Mouse (Mus musculus): ENCODE results near the gene Gm45062. TPM values are rescaled to one million over a fixed set of nuclear protein-coding genes. Genes with fewer than 3 reads are reported as not detected.

The Gm45062 gene
- polyA plus RNA-seq, 1 experiment from 2014 or later, result 9.1 TPM

DNA sequence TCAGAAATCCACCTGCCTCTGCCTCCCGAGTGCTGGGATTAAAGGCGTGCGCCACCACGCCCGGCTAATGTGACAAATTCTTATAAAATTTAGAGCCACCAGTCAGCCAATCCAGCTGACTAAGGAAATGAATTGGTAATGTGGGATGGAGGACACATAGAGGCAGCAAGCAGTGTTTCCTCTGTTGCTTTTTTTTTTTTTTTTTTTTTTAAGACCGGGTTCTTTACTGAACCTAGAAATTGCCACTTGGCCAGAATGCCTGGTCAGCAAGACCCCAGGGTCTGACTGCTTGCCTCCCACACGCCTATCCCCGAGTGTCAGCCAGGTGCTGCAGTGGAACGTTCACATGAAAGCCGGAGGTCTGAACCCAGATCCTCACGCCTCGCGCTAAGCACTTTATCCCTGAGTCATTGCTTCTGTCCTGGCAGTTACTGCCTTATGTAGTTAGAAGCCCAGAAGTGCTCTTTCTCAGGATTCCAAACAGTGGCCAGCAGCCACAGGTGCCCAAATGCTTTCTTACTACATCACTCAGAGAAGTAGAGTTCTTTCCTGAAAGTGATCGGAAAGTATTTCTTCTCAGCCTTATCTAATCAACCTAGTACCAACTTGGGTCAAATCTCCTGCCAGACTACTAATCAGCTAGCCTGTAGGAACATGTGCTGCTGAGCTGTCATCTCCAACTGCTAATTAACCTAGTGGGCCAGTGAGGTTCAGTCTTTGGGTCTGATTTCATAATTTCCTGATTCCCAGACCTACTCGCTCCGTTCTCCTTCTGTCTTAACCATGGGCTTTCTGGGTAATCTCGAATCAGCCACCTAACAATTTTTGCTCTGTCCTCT lies 225.4 kb downstream of the Gm45062 start:
- no peak overlapping the region for H3K27ac ChIP-seq
- no peaks in the 10 kb centered on the region for H3K27me3 ChIP-seq (ENCODE audit: insufficient read depth, poor library complexity, severe bottlenecking)
- H3K36me3 ChIP-seq, result no peaks in the 10 kb centered on the region
- DNase-seq (ENCODE audit: low spot score), result no peak
- H3K9me3 ChIP-seq, result no peaks in the 10 kb centered on the region
- peaks cover 24% of the 10 kb centered on the region; the same call in 1 of the 2 replicates for H3K4me1 ChIP-seq
- 74% methylated on average over 17 of the region's 17 CpGs for WGBS
- H3K4me3 ChIP-seq, result no peak overlapping the region

DNA sequence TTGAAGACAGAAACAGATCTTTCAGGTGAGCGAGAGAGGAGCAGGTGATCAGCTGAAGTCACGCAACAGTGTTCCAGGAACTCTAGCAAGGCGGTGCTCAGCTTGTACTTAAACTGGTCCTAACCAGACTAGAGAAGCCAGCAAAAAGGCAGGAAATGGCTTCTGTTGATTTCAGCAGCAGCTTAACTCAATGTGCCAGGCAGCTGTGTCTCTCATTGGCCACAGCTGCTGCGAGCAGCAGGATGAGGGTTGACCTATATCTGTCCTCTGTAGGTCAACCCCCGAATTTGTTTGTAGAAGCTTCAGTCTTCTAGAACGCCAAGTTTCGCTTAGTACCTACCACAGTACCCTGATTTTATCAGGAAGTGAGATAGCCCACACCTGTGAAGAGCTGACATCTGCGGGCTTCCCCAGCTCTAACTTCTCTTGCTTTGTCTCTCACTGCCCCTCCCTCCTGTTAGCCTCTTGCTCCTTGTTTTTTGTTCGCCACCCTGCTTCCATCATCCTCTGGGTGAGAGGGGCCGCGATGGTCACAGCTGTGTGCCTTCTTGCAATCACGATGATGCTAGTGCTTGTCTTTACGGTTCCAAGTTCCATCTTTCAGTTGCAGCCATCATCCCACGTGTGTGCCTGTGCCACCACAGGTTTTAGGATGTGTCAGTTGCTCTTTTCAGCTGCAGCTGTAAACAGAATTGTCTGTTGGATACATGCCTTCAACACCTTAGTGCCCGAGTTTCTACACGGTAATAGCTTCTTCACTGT lies 226.3 kb downstream of the Gm45062 start:
- DNase-seq (ENCODE audit: low spot score), result no peak
- 75% methylated on average over 16 of the region's 16 CpGs for WGBS
- H3K27me3 ChIP-seq (ENCODE audit: insufficient read depth, poor library complexity, severe bottlenecking), result no peaks in the 10 kb centered on the region
- H3K9me3 ChIP-seq, result no peaks in the 10 kb centered on the region
- no peaks in the 10 kb centered on the region for H3K36me3 ChIP-seq
- H3K4me1 ChIP-seq, result peaks cover 24% of the 10 kb centered on the region; the same call in 1 of the 2 replicates
- H3K27ac ChIP-seq, result peak overlapping the region; percentile 60; the same call in 1 of the 2 replicates
- H3K4me3 ChIP-seq, result no peak overlapping the region

DNA sequence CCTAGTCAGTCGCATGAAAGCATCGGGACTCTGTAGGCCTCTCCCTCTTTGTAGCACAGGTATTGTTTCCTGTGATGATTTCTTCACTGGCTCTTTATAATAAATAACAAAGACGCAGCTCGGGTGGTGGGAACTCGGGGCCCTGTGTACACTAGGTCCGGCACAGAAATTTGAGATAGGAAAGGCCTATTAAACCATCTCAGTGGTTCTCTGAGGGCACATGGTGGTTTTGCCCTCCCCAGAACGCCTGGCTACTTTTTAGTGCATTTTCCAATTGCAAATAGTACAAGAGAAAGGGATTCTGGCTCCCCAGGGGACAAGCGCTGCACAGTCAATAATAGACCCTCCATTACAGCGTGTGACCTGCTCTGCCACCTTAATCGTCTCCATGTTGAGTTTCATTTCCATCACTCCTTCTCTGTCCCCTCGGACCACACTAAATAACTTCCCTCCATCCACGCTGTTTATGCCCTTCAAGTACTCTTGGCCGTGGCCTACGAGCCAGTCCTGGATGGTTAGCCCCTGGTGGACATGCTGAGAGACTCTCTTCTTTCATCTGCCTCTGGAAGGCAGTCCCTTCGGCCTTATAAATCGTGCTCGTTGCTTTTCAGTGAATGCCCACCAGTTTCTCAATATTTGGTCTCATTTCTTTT lies 227.3 kb downstream of the Gm45062 start:
- no peak overlapping the region for H3K4me3 ChIP-seq
- no peaks in the 10 kb centered on the region for H3K36me3 ChIP-seq
- no peak overlapping the region for H3K27ac ChIP-seq
- peaks cover 24% of the 10 kb centered on the region; the same call in 1 of the 2 replicates for H3K4me1 ChIP-seq
- WGBS, result 89% methylated on average over 17 of the region's 17 CpGs
- no peak for DNase-seq (ENCODE audit: low spot score)
- no peaks in the 10 kb centered on the region for H3K9me3 ChIP-seq
- no peaks in the 10 kb centered on the region for H3K27me3 ChIP-seq (ENCODE audit: insufficient read depth, poor library complexity, severe bottlenecking)

DNA sequence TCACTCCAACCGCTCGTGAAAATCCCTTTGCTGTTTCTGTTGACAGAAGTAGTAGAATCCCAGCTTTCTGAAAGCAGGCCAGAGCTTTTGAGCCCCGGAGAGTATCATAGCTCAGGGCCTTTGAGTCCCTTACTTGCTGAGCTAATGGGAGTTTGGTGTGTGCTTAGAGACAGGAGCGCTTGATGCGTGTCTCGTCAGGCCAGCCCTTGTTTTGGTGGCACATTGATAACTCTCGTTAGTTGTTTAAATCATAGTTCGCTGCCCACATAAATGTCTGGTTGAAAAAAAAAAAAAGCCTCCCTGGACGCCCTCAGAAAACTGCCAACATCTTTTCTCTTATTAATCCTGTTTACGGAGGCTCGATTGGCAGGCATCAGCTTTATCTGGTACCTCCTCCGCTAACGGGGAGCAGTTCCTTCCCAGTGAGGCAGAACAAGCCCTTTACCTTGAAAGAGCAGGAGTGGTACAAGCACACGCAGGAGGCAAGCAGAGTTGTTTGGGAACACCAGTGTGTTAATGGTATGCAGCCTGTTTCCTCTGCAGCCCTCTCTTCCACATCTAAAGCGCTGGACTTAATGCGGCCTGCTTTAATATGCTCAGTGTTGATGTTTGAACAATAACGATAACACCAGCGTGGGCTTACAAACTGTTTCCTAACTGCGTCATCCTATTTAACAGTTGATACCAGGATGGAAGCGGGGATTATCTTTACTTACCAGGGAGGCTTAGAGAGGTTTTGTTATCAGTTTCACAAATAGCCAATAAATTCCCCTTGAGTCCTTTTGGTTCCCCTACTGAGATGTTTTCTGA lies 228.0 kb downstream of the Gm45062 start:
- no peak overlapping the region for H3K27ac ChIP-seq
- peaks cover 24% of the 10 kb centered on the region; the same call in 1 of the 2 replicates for H3K4me1 ChIP-seq
- no peaks in the 10 kb centered on the region for H3K36me3 ChIP-seq
- no peak for DNase-seq (ENCODE audit: low spot score)
- H3K4me3 ChIP-seq, result no peak overlapping the region
- no peaks in the 10 kb centered on the region for H3K27me3 ChIP-seq (ENCODE audit: insufficient read depth, poor library complexity, severe bottlenecking)
- H3K9me3 ChIP-seq, result no peaks in the 10 kb centered on the region
- WGBS, result 45% methylated on average over 20 of the region's 20 CpGs

DNA sequence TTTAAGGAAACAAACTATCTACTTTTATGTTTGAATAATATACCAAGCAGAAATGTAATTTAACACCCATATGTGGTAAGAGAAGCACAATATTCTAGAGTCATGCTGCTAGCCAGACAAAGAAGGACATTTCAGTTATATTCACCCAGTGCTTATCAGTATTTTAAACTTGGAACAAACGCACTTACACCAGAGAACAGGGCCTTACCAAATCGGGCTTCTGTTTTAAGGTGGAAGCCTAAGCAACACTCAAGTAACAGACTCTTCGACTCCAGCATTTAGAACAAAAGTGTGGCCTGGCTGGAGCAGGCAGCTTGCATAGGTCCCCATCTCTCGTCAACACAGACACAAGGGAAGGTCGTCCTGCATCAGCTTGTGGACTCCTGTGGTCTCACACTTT lies 229.0 kb downstream of the Gm45062 start:
- H3K4me1 ChIP-seq, result peaks cover 24% of the 10 kb centered on the region; the same call in 1 of the 2 replicates
- no peaks in the 10 kb centered on the region for H3K36me3 ChIP-seq
- no peak for DNase-seq (ENCODE audit: low spot score)
- peak overlapping the region; percentile 47; the same call in 1 of the 2 replicates for H3K27ac ChIP-seq
- H3K9me3 ChIP-seq, result no peaks in the 10 kb centered on the region
- WGBS, result 28% methylated on average over 5 of the region's 5 CpGs
- no peaks in the 10 kb centered on the region for H3K27me3 ChIP-seq (ENCODE audit: insufficient read depth, poor library complexity, severe bottlenecking)
- no peak overlapping the region for H3K4me3 ChIP-seq

DNA sequence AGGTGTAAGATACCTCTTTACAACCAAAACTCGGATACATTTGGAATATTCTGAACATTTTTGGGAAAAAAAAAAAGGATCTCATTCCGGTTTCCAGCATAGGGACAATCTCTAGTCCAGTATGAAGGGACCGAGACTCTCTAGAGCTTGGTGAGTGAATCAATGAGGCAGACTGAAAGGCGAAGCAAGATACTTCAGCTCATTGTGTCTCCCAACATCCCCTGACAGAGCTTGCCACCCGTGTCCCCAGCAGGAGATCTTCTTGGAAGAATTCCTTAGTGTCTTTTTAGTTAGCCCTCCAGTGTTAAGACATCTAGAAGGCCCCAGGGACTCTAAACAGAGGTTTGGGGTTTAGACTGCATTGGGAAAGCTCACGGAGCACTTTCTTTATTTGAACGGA lies 230.0 kb downstream of the Gm45062 start:
- no peaks in the 10 kb centered on the region for H3K9me3 ChIP-seq
- DNase-seq (ENCODE audit: low spot score), result no peak
- H3K4me1 ChIP-seq, result peaks cover 24% of the 10 kb centered on the region; the same call in 1 of the 2 replicates
- H3K36me3 ChIP-seq, result no peaks in the 10 kb centered on the region
- H3K27ac ChIP-seq, result no peak overlapping the region
- H3K4me3 ChIP-seq, result no peak overlapping the region
- H3K27me3 ChIP-seq (ENCODE audit: insufficient read depth, poor library complexity, severe bottlenecking), result no peaks in the 10 kb centered on the region
- WGBS, result 79% methylated on average over 7 of the region's 7 CpGs

DNA sequence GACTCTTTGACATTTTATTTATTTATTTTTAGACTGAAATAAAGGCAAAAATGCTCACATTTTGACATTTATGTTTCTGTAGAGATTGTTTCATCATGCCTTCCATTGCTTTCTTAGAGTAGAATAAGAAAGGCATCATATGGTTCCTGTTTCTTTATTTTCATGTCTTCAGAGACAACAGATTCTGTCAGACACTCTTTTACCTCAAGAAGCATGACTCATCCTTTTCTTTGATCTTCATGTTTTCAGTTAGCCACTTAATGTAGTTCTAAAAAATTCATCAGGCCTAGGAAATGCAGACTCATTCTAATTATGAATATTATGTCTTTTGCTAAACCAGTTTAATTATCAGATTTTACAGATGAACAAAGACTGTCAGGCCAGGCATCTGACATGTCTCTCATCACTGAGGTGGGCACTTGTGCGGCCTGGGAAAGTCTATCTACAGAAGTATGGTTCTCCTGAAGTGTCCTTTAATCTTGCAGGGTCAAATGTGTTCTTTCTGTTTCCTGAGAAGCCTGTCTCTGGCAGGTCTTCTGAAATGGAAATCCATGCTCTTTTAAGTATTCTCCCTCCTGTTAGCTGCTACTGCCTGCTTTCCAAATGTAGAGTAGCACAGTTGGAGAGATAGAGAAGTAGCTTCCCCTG lies 230.8 kb downstream of the Gm45062 start:
- no peaks in the 10 kb centered on the region for H3K27me3 ChIP-seq (ENCODE audit: insufficient read depth, poor library complexity, severe bottlenecking)
- H3K4me1 ChIP-seq, result peaks cover 19% of the 10 kb centered on the region; the same call in 1 of the 2 replicates
- H3K36me3 ChIP-seq, result no peaks in the 10 kb centered on the region
- H3K4me3 ChIP-seq, result no peak overlapping the region
- no peak for DNase-seq (ENCODE audit: low spot score)
- H3K9me3 ChIP-seq, result no peaks in the 10 kb centered on the region
- H3K27ac ChIP-seq, result no peak overlapping the region
- 66% methylated on average over 1 of the region's 1 CpGs for WGBS

DNA sequence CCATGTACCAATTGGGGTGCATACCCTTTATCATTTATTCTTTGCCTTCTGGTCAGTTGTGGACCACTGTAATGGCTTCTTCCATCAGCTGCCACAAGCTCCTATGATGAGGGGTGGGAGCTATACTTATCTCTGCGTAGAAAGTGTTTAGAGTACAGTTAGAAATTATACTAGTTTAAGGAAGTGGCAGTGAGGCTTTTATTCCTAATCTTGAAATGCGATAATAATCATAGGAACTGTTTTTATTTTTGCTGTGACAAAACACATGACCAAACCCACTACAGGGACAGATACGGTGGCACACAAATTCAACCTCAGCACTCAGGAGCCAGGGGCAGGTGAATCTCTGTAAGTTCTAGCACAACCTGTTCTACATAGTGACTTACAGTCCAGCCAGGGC lies 233.0 kb downstream of the Gm45062 start:
- DNase-seq (ENCODE audit: low spot score), result no peak
- Histone ChIP-seq H3K27ac (no peak overlapping the region), H3K9me3 (no peaks in the 10 kb centered on the region), H3K27me3 (ENCODE audit: insufficient read depth, poor library complexity, severe bottlenecking) (no peaks in the 10 kb centered on the region), H3K36me3 (no peaks in the 10 kb centered on the region), H3K4me1 (peaks cover 12% of the 10 kb centered on the region; the same call in 1 of the 2 replicates), H3K4me3 (no peak overlapping the region)
- WGBS, result 92% methylated on average over 3 of the region's 3 CpGs

DNA sequence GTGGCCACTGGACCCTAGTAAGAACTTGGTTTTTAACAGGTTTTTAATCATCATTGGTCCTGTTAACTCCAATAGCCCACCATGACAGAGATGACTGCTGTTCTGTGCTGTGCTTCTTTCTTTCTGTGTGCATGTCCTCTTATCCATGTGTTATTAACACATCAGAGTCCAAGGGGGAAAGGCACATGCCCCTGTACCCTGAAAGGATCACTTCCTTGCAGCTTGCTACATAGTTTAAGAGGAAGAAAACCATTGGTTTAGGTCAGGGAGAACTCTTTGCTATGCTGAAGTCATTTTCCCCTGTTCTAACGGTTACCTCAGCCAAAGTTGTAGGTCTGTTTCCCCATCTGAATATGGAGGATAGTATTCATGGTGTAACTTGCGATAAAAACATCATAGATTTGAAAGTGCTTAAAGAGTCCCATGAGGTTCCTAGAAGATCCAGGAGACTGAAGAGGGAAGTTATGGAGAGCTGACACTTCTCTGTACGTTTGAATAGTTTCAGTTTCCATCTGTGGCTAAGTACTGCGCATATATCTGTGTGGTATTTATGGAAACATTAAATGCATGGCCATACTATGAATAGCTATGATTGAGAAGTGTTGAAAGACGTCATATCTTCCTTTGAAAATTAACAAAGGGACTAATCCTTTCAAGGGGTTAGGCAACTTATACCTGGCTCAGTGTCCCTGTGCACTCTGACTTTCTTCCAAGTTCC lies 236.0 kb downstream of the Gm45062 start:
- H3K4me3 ChIP-seq, result no peak overlapping the region
- H3K27ac ChIP-seq, result no peak overlapping the region
- DNase-seq (ENCODE audit: low spot score), result no peak
- H3K36me3 ChIP-seq, result no peaks in the 10 kb centered on the region
- H3K4me1 ChIP-seq, result no peaks in the 10 kb centered on the region
- no peaks in the 10 kb centered on the region for H3K27me3 ChIP-seq (ENCODE audit: insufficient read depth, poor library complexity, severe bottlenecking)
- WGBS, result 78% methylated on average over 5 of the region's 5 CpGs
- no peaks in the 10 kb centered on the region for H3K9me3 ChIP-seq

DNA sequence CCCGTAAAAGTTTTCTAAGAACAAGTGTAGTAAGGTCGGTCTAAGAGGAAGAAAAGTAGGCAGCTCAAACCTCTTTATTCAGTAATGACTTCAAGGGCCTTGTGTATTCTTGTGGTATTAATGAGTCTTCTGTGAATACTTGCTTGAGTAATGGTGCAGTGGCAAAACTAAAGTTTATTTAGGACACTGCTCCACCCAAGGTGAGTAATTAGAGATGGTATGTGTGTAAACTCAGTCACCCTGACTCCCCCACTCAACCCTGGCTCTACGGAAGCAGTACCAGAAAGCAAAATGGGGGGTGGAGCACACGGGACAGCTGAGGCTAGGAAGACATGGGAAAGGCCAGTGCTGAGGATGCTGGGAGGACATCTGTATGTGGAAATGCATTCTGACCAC lies 236.6 kb downstream of the Gm45062 start:
- no peaks in the 10 kb centered on the region for H3K27me3 ChIP-seq (ENCODE audit: insufficient read depth, poor library complexity, severe bottlenecking)
- H3K4me3 ChIP-seq, result no peak overlapping the region
- no peaks in the 10 kb centered on the region for H3K9me3 ChIP-seq
- DNase-seq (ENCODE audit: low spot score), result no peak
- no peaks in the 10 kb centered on the region for H3K36me3 ChIP-seq
- WGBS, result 74% methylated on average over 4 of the region's 4 CpGs
- H3K27ac ChIP-seq, result no peak overlapping the region
- no peaks in the 10 kb centered on the region for H3K4me1 ChIP-seq

DNA sequence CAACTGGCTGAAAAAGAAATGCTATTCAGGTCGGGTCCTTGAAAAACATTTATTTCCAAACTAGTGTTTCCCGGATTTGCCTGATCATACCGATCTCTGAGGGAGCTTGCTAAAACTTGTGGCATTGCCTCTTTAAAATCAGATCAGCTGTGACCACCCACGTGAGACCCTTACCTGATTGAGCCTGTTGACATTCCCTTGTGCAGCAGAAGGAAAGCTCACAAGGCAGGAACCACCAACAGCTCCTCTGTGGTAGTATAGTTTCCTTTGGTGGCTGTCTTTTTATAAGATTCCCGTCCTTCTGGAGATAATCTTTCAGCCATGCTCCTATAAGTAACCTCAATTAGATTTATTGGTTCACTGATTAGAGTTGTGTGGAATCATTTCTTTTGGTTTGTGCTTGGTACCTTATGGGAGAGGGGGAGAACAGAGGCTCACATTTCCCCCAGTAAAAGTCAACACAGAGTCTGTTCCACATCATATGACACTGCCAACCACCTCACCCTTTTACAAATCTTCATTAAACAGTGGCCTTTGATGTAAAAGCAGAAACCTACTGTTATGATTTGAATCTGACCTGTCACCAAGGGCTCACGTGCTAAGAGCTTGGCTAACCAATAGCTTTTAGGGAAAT lies 238.1 kb downstream of the Gm45062 start:
- H3K9me3 ChIP-seq, result no peaks in the 10 kb centered on the region
- H3K36me3 ChIP-seq, result no peaks in the 10 kb centered on the region
- H3K27ac ChIP-seq, result no peak overlapping the region
- H3K4me1 ChIP-seq, result no peaks in the 10 kb centered on the region
- DNase-seq (ENCODE audit: low spot score), result no peak
- WGBS, result 71% methylated on average over 6 of the region's 6 CpGs
- no peak overlapping the region for H3K4me3 ChIP-seq
- H3K27me3 ChIP-seq (ENCODE audit: insufficient read depth, poor library complexity, severe bottlenecking), result no peaks in the 10 kb centered on the region

Measured in heart, embryonic 10.5 days (tissue).